Mouse (Mus musculus) cortical plate, adult 2 months (tissue): Measurements from ENCODE around the gene Uqcc1. TPM values are rescaled to one million over a fixed set of nuclear protein-coding genes. Genes with fewer than 3 reads are reported as not detected.

ENCODE experiments used
- H3K27ac ChIP-seq: fragments of 200-500 bp; 2 replicates; pipeline ENCODE4 v1.5.1; 2012; ENCODE audit warnings: low read length, control low read depth, inconsistent platforms; ENCODE audit not compliant: insufficient read depth
- H3K4me1 ChIP-seq: fragments of 200-500 bp; 2 replicates; pipeline ENCODE4 v1.6.1; 2011; ENCODE audit warnings: low read length; ENCODE audit not compliant: control insufficient read depth, insufficient read depth
- H3K4me3 ChIP-seq: fragments of 200-500 bp; 2 replicates; pipeline ENCODE4 v1.5.1; 2011; ENCODE audit warnings: mild to moderate bottlenecking, low read length, control low read depth; ENCODE audit not compliant: insufficient read depth
- CTCF ChIP-seq: fragments of 200-500 bp; IDR thresholded peaks from 2 replicates; pipeline ENCODE4 v1.5.1; 2011; ENCODE audit warnings: mild to moderate bottlenecking, control low read depth, low read length; ENCODE audit not compliant: insufficient read depth; ENCODE audit errors: extremely low read depth
- POLR2A ChIP-seq: fragments of 200-500 bp; IDR thresholded peaks from 2 replicates; pipeline ENCODE4 v1.6.1; 2011; ENCODE audit warnings: mild to moderate bottlenecking, low read length, control low read depth; ENCODE audit not compliant: insufficient read depth; ENCODE audit errors: extremely low read depth
- polyA plus RNA-seq: library from polyadenylated mRNA; depleted of rRNA; stranded (reverse); fragments of >200 nt; gene quantifications from 2 replicates; pipeline ENCODE4 v1.2.3, GENCODE M21; 2012

Gene Uqcc1
- polyA plus RNA-seq, 1 experiment, result 54.9 TPM

DNA sequence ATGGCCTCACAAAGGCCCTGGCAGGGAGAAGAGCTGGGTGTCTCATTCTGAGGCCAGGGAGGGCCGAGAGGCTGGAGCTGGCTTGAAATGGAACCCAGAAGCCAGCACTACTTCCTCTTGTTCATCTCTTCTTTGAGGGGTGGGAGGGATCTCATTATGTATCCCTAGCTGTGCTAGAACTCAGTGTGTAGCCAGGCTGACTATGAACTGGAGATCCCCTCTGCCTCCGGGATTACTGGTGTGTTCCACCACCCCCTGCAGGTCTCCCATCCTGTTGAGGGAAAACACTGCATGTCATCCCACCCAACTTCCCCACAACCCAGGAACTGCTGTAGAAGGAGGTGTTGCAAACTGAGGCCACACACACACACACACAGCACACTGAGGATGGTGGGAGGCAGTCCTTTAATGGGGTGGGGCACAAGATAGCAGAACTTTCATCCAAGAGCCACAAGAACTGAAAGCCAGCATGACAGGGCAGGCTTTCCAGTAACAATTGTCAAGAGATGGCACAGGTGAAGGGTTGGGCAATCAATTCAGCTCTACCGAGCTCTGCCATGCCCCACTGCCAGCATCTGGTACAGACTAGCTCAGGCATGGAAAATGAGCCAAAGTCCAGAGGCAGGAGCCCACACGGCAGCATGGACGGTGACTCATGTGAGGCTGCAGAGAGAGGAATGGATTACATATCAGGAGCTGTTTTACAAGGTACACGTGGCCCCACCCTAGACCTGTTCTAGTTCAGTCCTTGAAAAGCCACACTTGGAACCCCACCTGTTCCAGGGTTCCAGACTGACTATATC, 110.5 kb downstream of the Uqcc1 start:
- TF ChIP-seq POLR2A, result no peak
- no peak for TF ChIP-seq CTCF
- peak overlapping the region; percentile 54; the same call in 1 of the 2 replicates for H3K4me3 ChIP-seq
- peaks cover 3% of the 10 kb centered on the region; the same call in 1 of the 2 replicates for H3K4me1 ChIP-seq
- 0 out of 2 replicates have a peak overlapping the region, but pooled peaks have one; percentile 2 for H3K27ac ChIP-seq

DNA sequence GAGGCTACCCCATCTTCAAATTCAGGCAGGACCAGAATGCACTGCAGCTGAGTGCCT, 110.9 kb downstream of the Uqcc1 start, which contains the start of gene BC029722:
Gene BC029722 (minus strand): TSS at position 35 of the 57 bp plus-strand sequence.
- H3K4me3 ChIP-seq, result peak within 1 kb of the TSS; percentile 54
- peaks cover 3% of the 10 kb centered on the region; the same call in 1 of the 2 replicates for H3K4me1 ChIP-seq
- no peak for TF ChIP-seq POLR2A
- no peak for TF ChIP-seq CTCF
- peak within 1 kb of the TSS; percentile 55 for H3K27ac ChIP-seq

DNA sequence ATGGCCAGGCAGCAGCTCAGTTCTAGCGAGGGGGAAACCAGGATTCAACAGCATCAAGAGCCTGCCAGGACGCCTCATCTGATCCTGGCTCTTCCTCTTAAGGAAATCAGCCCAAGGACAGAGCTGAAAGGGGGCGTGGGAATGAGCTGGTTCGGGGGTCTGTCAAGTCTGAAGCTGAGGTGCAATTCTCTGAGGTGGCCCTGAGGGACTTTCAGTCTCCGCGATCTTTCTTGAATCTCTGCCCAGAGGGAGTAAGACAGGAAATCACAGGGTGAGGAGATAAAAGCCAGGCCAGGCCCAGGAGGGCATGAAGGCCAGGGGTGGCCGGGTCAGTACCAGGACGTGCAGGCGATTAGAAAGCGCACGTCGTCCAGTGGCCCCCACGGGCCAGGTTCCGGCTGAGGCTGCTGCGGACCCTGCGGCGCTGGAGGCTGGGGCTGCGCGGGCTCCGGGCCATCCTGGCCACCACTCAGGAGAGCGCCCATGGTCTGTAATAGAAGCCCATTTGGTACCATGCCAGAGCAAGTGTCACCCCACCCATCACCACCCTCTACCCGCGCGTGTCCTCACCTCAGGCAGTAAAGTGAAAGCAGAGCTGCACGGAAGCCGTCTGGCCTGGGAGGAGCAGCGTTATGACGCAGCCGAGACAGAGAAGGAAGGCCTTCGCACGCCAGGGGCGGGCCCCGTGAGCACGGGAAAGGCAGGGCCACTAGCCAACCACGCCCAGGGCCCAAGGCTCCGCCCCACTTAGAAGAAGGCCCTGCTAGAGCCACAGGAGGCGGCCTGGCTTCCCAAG, 111.3 kb downstream of the Uqcc1 start:
- peak overlapping the region; percentile 55 for H3K27ac ChIP-seq
- peak; percentile 99 for TF ChIP-seq POLR2A
- TF ChIP-seq CTCF, result no peak
- peaks cover 3% of the 10 kb centered on the region; the same call in 1 of the 2 replicates for H3K4me1 ChIP-seq
- H3K4me3 ChIP-seq, result peak overlapping the region; percentile 54

- H3K4me1 ChIP-seq, result peaks cover 3% of the 10 kb centered on the region; the same call in 1 of the 2 replicates
- TF ChIP-seq CTCF, result no peak
- TF ChIP-seq POLR2A, result peak; percentile 3; the same call in 1 of the 2 replicates
- no peak overlapping the region for H3K27ac ChIP-seq
- H3K4me3 ChIP-seq, result peak overlapping the region; percentile 54; the same call in 1 of the 2 replicates
Measured at GRCm38 (mm10) chr2:155817301-155818245, 112.5 kb downstream of the Uqcc1 start.

DNA sequence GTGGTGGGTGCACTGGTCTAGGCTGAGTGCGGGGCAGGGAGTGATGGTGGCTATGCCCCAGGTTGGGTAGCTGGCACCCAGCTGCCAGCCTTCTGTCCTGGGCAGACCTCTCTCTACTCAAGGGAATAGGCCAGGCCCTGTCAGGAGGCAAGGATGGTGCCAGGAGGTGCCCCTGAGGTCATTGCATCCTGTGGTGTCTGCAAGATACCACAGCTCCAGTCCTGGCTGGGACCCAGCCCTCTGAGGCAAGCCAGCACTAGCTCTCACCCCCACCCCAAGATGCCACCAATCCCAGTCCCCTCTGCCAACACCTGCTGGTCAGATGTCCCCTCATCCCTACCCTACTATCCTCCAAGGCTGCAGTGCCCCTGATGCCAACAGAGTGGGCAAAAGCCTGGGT, 113.9 kb downstream of the Uqcc1 start:
- TF ChIP-seq POLR2A, result no peak
- TF ChIP-seq CTCF, result no peak
- Histone ChIP-seq H3K4me3 (no peak overlapping the region), H3K4me1 (peaks cover 3% of the 10 kb centered on the region; the same call in 1 of the 2 replicates), H3K27ac (no peak overlapping the region)

- TF ChIP-seq CTCF (no peak), POLR2A (no peak)
- Histone ChIP-seq H3K4me3 (no peak overlapping the region), H3K27ac (no peak overlapping the region), H3K4me1 (peaks cover 3% of the 10 kb centered on the region; the same call in 1 of the 2 replicates)
Measured at GRCm38 (mm10) chr2:155814829-155815228, 115.3 kb downstream of the Uqcc1 start.

- Histone ChIP-seq H3K27ac (no peak overlapping the region), H3K4me3 (no peak overlapping the region), H3K4me1 (no peaks in the 10 kb centered on the region)
- TF ChIP-seq CTCF (no peak), POLR2A (no peak)
Measured at GRCm38 (mm10) chr2:155812637-155813036, 117.5 kb downstream of the Uqcc1 start.

- Histone ChIP-seq H3K4me1 (no peaks in the 10 kb centered on the region), H3K27ac (no peak overlapping the region), H3K4me3 (no peak overlapping the region)
- no peak for TF ChIP-seq POLR2A
- TF ChIP-seq CTCF, result peak; percentile 94
Measured at GRCm38 (mm10) chr2:155811821-155812396, 118.2 kb downstream of the Uqcc1 start.

DNA sequence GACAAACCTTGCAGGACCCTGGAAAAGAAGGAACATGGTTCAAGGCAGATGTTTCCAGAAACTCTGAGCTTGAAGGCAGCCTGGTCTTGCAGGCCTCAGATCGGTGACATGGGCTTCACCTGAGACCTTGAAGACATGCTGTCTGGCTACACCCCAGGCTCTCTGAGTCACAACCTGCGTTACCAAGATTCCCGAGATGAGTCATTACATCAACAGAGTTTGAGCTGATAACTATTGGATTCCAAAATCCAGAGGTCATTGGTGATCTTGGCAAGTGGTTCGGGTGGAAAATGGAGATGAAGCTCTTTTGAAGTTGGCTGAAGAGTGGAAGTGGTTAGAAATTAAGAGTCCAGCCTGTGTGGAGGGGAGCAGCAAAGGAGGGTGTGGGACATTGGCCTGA, 120.5 kb downstream of the Uqcc1 start:
- no peak overlapping the region for H3K27ac ChIP-seq
- H3K4me1 ChIP-seq, result no peaks in the 10 kb centered on the region
- H3K4me3 ChIP-seq, result no peak overlapping the region
- TF ChIP-seq CTCF (no peak), POLR2A (no peak)
